Mouse (Mus musculus): ENCODE measurements around the gene Kcne1. TPM values are rescaled to one million over a fixed set of nuclear protein-coding genes. Genes with fewer than 3 reads are reported as not detected.

The Kcne1 gene
- total RNA-seq, 1 experiment from 2014 or later: not detected

Other genes starting within 250 kb of the Kcne1 start
- gene Kcne2, start 67.1 kb downstream of the Kcne1 start, total RNA-seq (2017): not detected in 2 replicates
- 95.7 and 170 TPM in 2 replicates for gene Smim11, start 58.2 kb downstream of the Kcne1 start, total RNA-seq (2017)
- gene Fam243, start 38.0 kb downstream of the Kcne1 start, total RNA-seq (2017): not detected in 2 replicates
- 5.7 and 8.8 TPM in 2 replicates for gene Rcan1, start 111.4 kb upstream of the Kcne1 start, total RNA-seq (2017)
- 0.50 TPM in 1 of 2 replicates, not detected in the other for gene Clic6, start 126.3 kb upstream of the Kcne1 start, total RNA-seq (2017)